Mouse (Mus musculus): ENCODE data around the gene Zg16. TPM values are rescaled to one million over a fixed set of nuclear protein-coding genes. Genes with fewer than 3 reads are reported as not detected.
A peak's percentile ranks its signal among the peaks of the same experiment; 100 is the strongest.

The Zg16 gene
- polyA plus RNA-seq, 1 experiment from 2014 or later, result not detected

- 98% methylated on average over 1 of the region's 1 CpGs for WGBS
- ATAC-seq (ENCODE audit: low FRiP score, low read depth), result no peak
Measured at GRCm38 (mm10) chr7:127030172-127030571, 57.0 kb downstream of the Zg16 start.

GRCm38 (mm10) chr7:127027885-127028284 lies 59.2 kb downstream of the Zg16 start:
- WGBS, result 56% methylated on average over 8 of the region's 8 CpGs
- Histone ChIP-seq H3K4me1 (replicated peaks) (peaks cover 34% of the 10 kb centered on the region), H3K9ac (peak overlapping the region; percentile 41), H3K4me2 (peak overlapping the region; percentile 89), H3K36me3 (peaks cover 7% of the 10 kb centered on the region; the same call in 1 of the 2 replicates), H3K27me3 (no peaks in the 10 kb centered on the region), H3K27ac (replicated peaks) (peak overlapping the region; percentile 98), H3K4me3 (peak overlapping the region; percentile 74), H3K9me3 (no peaks in the 10 kb centered on the region)
- ATAC-seq (ENCODE audit: low FRiP score, low read depth), result peak; percentile 0; the same call in 1 of the 2 replicates

More at GRCm38 (mm10) chr7:127030172-127030571, 57.0 kb downstream of the Zg16 start:
- Histone ChIP-seq H3K27ac (replicated peaks) (no peak overlapping the region), H3K9me3 (no peaks in the 10 kb centered on the region), H3K4me3 (no peak overlapping the region), H3K4me1 (replicated peaks) (peaks cover 12% of the 10 kb centered on the region), H3K36me3 (no peaks in the 10 kb centered on the region), H3K27me3 (no peaks in the 10 kb centered on the region), H3K9ac (no peak overlapping the region), H3K4me2 (no peak overlapping the region)

GRCm38 (mm10) chr7:127026984-127027726 lies 60.0 kb downstream of the Zg16 start, which contains the start of gene Maz:
Gene Maz (minus strand): TSS chr7:127027037.
- Histone ChIP-seq H3K4me3 (peak within 1 kb of the TSS; percentile 74), H3K9me3 (no peaks in the 10 kb centered on the region), H3K36me3 (peaks cover 14% of the 10 kb centered on the region), H3K4me1 (replicated peaks) (peaks cover 41% of the 10 kb centered on the region), H3K9ac (peak within 1 kb of the TSS; percentile 89), H3K27ac (replicated peaks) (peak within 1 kb of the TSS; percentile 98), H3K4me2 (peak within 1 kb of the TSS; percentile 89), H3K27me3 (no peaks in the 10 kb centered on the region)
- WGBS, result under 1% methylated on average over 35 of the region's 63 CpGs
- peak; percentile 94 for ATAC-seq (ENCODE audit: low FRiP score, low read depth)

GRCm38 (mm10) chr7:127026616-127026983 lies 60.5 kb downstream of the Zg16 start:
- ATAC-seq (ENCODE audit: low FRiP score, low read depth), result no peak
- WGBS, result no CpG with 5 or more reads among the region's 48 CpGs
- Histone ChIP-seq H3K9me3 (no peaks in the 10 kb centered on the region), H3K4me2 (peak overlapping the region; percentile 89), H3K27ac (replicated peaks) (peak overlapping the region; percentile 98), H3K27me3 (no peaks in the 10 kb centered on the region), H3K4me3 (peak overlapping the region; percentile 74), H3K9ac (peak overlapping the region; percentile 89), H3K4me1 (replicated peaks) (peaks cover 47% of the 10 kb centered on the region), H3K36me3 (peaks cover 14% of the 10 kb centered on the region)

GRCm38 (mm10) chr7:127026161-127026600 lies 60.9 kb downstream of the Zg16 start:
- peak; percentile 4; the same call in 1 of the 2 replicates for ATAC-seq (ENCODE audit: low FRiP score, low read depth)
- H3K36me3 ChIP-seq, result peaks cover 14% of the 10 kb centered on the region
- H3K27ac ChIP-seq (replicated peaks), result peak overlapping the region; percentile 98
- peak overlapping the region; percentile 89 for H3K4me2 ChIP-seq
- no peaks in the 10 kb centered on the region for H3K9me3 ChIP-seq
- WGBS, result 1% methylated on average over 23 of the region's 48 CpGs
- peak overlapping the region; percentile 89 for H3K9ac ChIP-seq
- no peaks in the 10 kb centered on the region for H3K27me3 ChIP-seq
- H3K4me3 ChIP-seq, result peak overlapping the region; percentile 74
- peaks cover 51% of the 10 kb centered on the region for H3K4me1 ChIP-seq (replicated peaks)

- Histone ChIP-seq H3K27ac (replicated peaks) (peak overlapping the region; percentile 98), H3K4me2 (peak overlapping the region; percentile 89), H3K4me3 (peak overlapping the region; percentile 74), H3K9me3 (no peaks in the 10 kb centered on the region), H3K27me3 (no peaks in the 10 kb centered on the region), H3K4me1 (replicated peaks) (peaks cover 54% of the 10 kb centered on the region), H3K9ac (peak overlapping the region; percentile 89), H3K36me3 (peaks cover 14% of the 10 kb centered on the region)
- ATAC-seq (ENCODE audit: low FRiP score, low read depth), result no peak
- under 1% methylated on average over 43 of the region's 65 CpGs for WGBS
Measured at GRCm38 (mm10) chr7:127025556-127026160, 61.5 kb downstream of the Zg16 start.

GRCm38 (mm10) chr7:127024755-127025555 lies 62.2 kb downstream of the Zg16 start:
- peak; percentile 24 for ATAC-seq (ENCODE audit: low FRiP score, low read depth)
- Histone ChIP-seq H3K9ac (peak overlapping the region; percentile 89), H3K36me3 (peaks cover 14% of the 10 kb centered on the region), H3K4me3 (peak overlapping the region; percentile 74), H3K4me2 (peak overlapping the region; percentile 89), H3K27ac (replicated peaks) (peak overlapping the region; percentile 98), H3K9me3 (no peaks in the 10 kb centered on the region), H3K4me1 (replicated peaks) (peaks cover 61% of the 10 kb centered on the region), H3K27me3 (no peaks in the 10 kb centered on the region)
- WGBS, result under 1% methylated on average over 30 of the region's 30 CpGs

- H3K4me3 ChIP-seq, result peak overlapping the region; percentile 74
- no peaks in the 10 kb centered on the region for H3K9me3 ChIP-seq
- peak overlapping the region; percentile 89 for H3K4me2 ChIP-seq
- ATAC-seq (ENCODE audit: low FRiP score, low read depth), result no peak
- peak overlapping the region; percentile 98 for H3K27ac ChIP-seq (replicated peaks)
- 22% methylated on average over 19 of the region's 19 CpGs for WGBS
- H3K9ac ChIP-seq, result peak overlapping the region; percentile 89
- H3K36me3 ChIP-seq, result peaks cover 14% of the 10 kb centered on the region
- peaks cover 70% of the 10 kb centered on the region for H3K4me1 ChIP-seq (replicated peaks)
- no peaks in the 10 kb centered on the region for H3K27me3 ChIP-seq
Measured at GRCm38 (mm10) chr7:127023896-127024690, 63.0 kb downstream of the Zg16 start.

GRCm38 (mm10) chr7:127023272-127023691 lies 63.8 kb downstream of the Zg16 start:
- no peaks in the 10 kb centered on the region for H3K9me3 ChIP-seq
- peak overlapping the region; percentile 74 for H3K4me3 ChIP-seq
- H3K9ac ChIP-seq, result peak overlapping the region; percentile 89
- H3K4me1 ChIP-seq (replicated peaks), result peaks cover 74% of the 10 kb centered on the region
- peak overlapping the region; percentile 18; the same call in 1 of the 2 replicates for H3K27ac ChIP-seq (replicated peaks)
- H3K4me2 ChIP-seq, result peak overlapping the region; percentile 89
- 79% methylated on average over 13 of the region's 13 CpGs for WGBS
- H3K27me3 ChIP-seq, result no peaks in the 10 kb centered on the region
- ATAC-seq (ENCODE audit: low FRiP score, low read depth), result no peak
- peaks cover 14% of the 10 kb centered on the region for H3K36me3 ChIP-seq

- Histone ChIP-seq H3K27me3 (no peaks in the 10 kb centered on the region), H3K4me2 (peak overlapping the region; percentile 89), H3K9me3 (no peaks in the 10 kb centered on the region), H3K9ac (peak overlapping the region; percentile 89), H3K4me1 (replicated peaks) (peaks cover 74% of the 10 kb centered on the region), H3K36me3 (peaks cover 14% of the 10 kb centered on the region), H3K4me3 (peak overlapping the region; percentile 74; the same call in 1 of the 2 replicates), H3K27ac (replicated peaks) (peak overlapping the region; percentile 18; the same call in 1 of the 2 replicates)
- no peak for ATAC-seq (ENCODE audit: low FRiP score, low read depth)
- 79% methylated on average over 7 of the region's 7 CpGs for WGBS
Measured at GRCm38 (mm10) chr7:127022528-127023271, 64.4 kb downstream of the Zg16 start.
